Mouse (Mus musculus): ENCODE measurements around the gene Coq8b. TPM values are rescaled to one million over a fixed set of nuclear protein-coding genes. Genes with fewer than 3 reads are reported as not detected.

Gene Coq8b
- polyA plus RNA-seq, 1 experiment from 2014 or later, result 23.8 TPM

DNA sequence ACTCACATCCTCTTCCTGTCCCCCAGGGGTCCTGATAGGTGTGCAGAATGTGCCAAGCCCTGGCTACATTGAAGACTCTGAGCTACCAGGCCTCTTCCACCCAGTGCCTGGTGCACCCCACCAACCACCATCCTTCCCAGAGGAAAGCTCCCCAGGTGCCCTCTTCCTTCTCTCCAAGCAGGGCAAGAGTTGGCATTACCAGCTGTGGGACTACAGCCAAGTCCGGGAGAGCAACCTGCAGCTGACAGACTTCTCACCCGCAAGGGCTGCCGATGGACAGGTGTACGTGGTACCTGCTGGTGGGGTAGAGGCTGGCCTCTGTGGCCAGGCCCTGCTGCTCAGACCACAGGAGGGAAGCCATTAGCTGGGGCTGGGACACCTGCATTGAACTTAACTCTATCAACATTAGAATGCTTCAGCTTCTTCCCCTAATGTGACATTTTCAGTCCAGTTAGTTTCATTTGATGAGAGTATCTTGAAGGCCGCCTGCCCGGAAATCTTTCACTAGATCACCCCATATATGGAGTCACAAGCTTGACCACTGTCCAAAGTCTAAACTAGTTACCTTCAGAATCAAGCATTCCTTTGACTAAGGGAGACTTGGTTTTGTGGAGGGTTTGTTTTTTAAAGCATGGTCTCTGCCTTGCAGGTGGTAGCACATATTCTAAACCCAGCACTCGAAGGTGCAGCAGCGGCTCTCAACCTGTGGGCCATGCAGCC, 28.9 kb upstream of the Coq8b start:
- no peak overlapping the region for H3K4me2 ChIP-seq
- no peak overlapping the region for H3K4me3 ChIP-seq
- no peak for ATAC-seq (ENCODE audit: low FRiP score)
- H3K27me3 ChIP-seq, result no peaks in the 10 kb centered on the region
- H3K27ac ChIP-seq, result no peak overlapping the region
- H3K36me3 ChIP-seq, result peaks cover 71% of the 10 kb centered on the region
- no peak overlapping the region for H3K9ac ChIP-seq
- WGBS, result 96% methylated on average over 8 of the region's 8 CpGs
- no peaks in the 10 kb centered on the region for H3K4me1 ChIP-seq (replicated peaks)
- no peaks in the 10 kb centered on the region for H3K9me3 ChIP-seq

DNA sequence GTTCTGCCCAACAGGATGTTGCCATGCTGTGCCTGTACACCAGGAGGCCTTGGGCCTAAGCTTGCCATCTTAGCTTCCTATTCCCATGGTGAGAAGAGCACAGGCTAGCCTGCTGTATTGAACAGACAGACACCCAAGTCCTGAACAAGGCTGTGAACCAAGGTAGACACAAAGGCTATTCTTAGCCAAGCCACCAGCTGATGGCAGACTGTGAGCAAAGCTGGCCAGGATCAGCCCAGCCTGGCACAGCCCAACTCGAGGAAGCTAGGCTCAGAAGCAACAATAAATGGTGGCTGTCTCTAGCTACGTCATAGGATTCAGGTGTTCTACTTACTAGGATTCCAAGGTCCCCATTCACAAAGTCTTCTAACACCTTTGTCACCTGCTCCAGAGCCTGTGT, 20.2 kb upstream of the Coq8b start:
- WGBS, result 98% methylated on average over 2 of the region's 2 CpGs
- Histone ChIP-seq H3K4me2 (no peak overlapping the region), H3K4me1 (replicated peaks) (no peaks in the 10 kb centered on the region), H3K9ac (no peak overlapping the region), H3K36me3 (peaks cover 96% of the 10 kb centered on the region), H3K4me3 (no peak overlapping the region), H3K27me3 (no peaks in the 10 kb centered on the region), H3K9me3 (no peaks in the 10 kb centered on the region), H3K27ac (no peak overlapping the region)
- ATAC-seq (ENCODE audit: low FRiP score), result no peak

DNA sequence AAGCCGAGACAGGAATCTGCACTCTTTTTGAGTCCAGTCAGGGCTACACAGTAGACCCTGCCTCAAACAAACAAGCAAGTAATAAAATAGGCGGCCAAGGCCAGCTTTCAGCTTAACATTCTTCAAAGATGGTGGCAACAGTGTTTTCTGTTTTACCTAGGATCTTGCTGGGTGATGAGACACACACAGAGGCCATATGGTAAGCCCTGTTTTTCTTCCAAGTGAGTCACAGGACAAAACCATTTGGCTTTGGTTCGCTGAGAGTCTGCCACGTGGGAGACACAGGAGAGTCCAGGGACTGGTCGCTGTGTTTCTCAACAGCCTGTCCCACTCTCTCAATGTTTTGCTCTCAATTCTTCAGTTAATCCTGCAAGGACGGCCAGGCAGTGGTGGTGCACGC, 14.2 kb upstream of the Coq8b start:
- Histone ChIP-seq H3K27me3 (no peaks in the 10 kb centered on the region), H3K27ac (no peak overlapping the region), H3K9me3 (no peaks in the 10 kb centered on the region), H3K4me3 (no peak overlapping the region), H3K4me1 (replicated peaks) (peaks cover 10% of the 10 kb centered on the region), H3K4me2 (no peak overlapping the region), H3K9ac (no peak overlapping the region), H3K36me3 (peaks cover 59% of the 10 kb centered on the region)
- WGBS, result 90% methylated on average over 7 of the region's 7 CpGs
- no peak for ATAC-seq (ENCODE audit: low FRiP score)

DNA sequence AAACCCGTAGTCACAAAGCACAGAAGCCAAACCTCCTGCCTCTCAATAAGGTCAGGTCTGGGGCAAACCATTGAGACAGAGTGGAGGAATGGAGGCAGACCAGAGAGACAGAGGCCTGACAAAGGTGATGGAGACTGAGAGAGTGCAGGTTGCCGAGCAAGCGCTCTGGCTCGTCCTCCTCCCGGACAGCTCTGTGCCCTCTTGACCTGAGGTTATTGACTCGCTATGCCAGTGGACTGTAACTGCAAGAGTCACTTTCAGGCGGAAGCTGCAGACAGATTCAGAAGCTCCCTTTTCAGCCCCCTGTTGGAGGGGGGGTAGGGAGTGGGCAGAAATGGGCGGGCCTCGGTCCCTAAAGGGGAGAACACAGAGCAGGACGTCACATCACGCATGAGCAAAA, 12.9 kb upstream of the Coq8b start:
- Histone ChIP-seq H3K9me3 (no peaks in the 10 kb centered on the region), H3K27me3 (no peaks in the 10 kb centered on the region), H3K4me1 (replicated peaks) (peaks cover 23% of the 10 kb centered on the region), H3K27ac (no peak overlapping the region), H3K36me3 (peaks cover 51% of the 10 kb centered on the region), H3K4me2 (no peak overlapping the region), H3K9ac (no peak overlapping the region), H3K4me3 (no peak overlapping the region)
- WGBS, result 57% methylated on average over 11 of the region's 11 CpGs
- ATAC-seq (ENCODE audit: low FRiP score), result no peak

DNA sequence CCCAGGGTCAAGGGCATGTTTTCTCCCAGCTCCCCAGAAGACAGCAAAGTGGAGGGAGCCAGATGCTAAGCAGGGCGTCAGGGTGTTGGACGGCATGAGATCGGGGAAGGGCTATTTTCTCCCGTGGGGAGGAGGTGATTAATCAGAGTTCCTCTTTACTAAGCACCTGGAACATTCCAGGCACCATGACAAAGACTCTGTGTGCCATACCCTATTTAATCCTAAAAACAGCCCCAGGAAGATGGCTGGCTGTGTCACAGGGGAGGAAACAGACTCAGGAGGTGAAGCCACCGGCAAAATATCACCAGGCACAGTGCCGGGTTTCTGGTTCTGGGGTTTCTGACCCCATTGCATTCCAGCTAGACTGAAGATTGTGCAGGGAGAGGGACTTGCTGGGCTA, 10.9 kb upstream of the Coq8b start:
- no peak for ATAC-seq (ENCODE audit: low FRiP score)
- no peak overlapping the region for H3K27ac ChIP-seq
- no peak overlapping the region for H3K4me3 ChIP-seq
- no peak overlapping the region for H3K9ac ChIP-seq
- H3K9me3 ChIP-seq, result no peaks in the 10 kb centered on the region
- no peaks in the 10 kb centered on the region for H3K27me3 ChIP-seq
- 87% methylated on average over 6 of the region's 6 CpGs for WGBS
- peaks cover 43% of the 10 kb centered on the region for H3K4me1 ChIP-seq (replicated peaks)
- H3K4me2 ChIP-seq, result no peak overlapping the region
- H3K36me3 ChIP-seq, result peaks cover 34% of the 10 kb centered on the region

DNA sequence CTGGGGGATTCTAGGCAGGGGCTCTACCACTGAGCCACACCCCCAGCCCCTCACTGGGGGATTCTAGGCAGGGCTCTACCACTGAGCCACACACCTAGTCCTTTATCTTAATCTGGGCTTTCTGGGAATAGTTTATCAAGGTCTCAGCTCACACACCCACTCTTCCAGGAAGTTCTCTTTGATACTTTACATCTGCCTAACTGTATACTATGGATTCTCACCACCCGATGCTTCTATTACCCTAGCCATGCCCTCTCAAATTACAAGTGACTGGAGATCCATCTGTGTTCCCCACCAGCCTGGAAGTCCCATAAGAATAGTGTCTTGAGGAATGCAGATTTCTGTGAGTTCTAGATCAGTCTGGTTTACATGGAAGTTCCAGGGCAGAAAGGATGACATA, 10.3 kb upstream of the Coq8b start:
- ATAC-seq (ENCODE audit: low FRiP score), result no peak
- Histone ChIP-seq H3K27me3 (no peaks in the 10 kb centered on the region), H3K36me3 (peaks cover 28% of the 10 kb centered on the region), H3K27ac (no peak overlapping the region), H3K4me1 (replicated peaks) (peaks cover 49% of the 10 kb centered on the region), H3K4me2 (no peak overlapping the region), H3K4me3 (no peak overlapping the region), H3K9ac (no peak overlapping the region), H3K9me3 (no peaks in the 10 kb centered on the region)
- WGBS, result 91% methylated on average over 1 of the region's 1 CpGs

DNA sequence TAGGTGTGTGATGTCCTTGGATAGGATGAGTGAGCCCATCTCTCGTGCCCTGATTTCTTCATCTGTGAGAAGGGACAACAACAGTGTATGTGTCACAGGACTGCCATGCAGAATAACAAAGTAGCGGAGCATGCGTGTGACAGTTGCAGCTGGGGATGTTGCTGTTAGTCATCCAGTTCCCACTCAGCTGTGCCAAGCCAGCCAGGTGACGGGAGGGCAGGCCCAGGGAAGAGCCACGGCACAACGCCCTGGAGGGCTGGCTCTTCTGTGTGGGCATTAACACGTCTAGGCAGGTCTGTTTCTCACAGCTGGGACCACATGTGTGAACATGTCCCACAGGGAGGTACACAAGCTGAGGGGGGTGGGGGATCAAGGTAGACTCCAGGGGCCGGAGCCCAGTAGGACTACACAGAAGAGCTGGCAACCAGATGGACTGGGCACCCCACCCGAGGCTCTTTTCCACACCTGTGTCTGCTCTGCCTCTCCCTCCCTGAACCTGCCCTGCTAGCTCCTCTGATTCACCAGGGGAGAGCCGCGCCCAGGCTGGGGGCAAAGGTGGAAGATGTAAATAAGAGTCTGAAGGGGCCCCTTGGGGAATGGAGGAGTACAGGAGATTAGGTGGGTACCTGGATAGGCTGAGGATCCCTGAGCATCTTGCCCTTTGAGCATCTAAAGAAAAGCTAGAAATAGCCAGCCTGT, 7.8 kb upstream of the Coq8b start:
- H3K36me3 ChIP-seq, result peaks cover 9% of the 10 kb centered on the region
- H3K4me2 ChIP-seq, result peak overlapping the region; percentile 99
- H3K9ac ChIP-seq, result peak overlapping the region; percentile 93
- no peaks in the 10 kb centered on the region for H3K9me3 ChIP-seq
- H3K4me1 ChIP-seq (replicated peaks), result peaks cover 59% of the 10 kb centered on the region
- 70% methylated on average over 11 of the region's 11 CpGs for WGBS
- ATAC-seq (ENCODE audit: low FRiP score), result no peak
- H3K4me3 ChIP-seq, result peak overlapping the region; percentile 71
- no peaks in the 10 kb centered on the region for H3K27me3 ChIP-seq
- no peak overlapping the region for H3K27ac ChIP-seq

DNA sequence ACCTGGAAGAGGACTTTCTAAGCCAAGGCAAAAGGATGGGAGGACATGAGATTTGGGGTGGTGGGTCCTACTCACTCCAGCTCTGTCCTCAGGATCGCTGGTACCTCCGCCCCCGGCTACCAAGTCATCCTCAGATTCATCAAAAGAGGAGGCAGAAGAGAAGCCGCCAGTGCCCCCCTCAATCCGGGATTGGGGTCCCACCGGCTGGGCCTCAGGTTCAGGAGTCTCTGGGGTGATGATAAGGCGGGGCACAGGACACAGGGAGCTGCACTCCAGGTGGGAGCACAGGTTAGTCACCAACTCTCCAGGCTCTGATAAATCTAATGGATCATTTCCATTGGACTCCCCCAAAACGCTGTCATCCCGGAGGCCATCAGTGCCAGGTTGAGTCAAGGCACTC, 5.5 kb upstream of the Coq8b start:
- peaks cover 7% of the 10 kb centered on the region; the same call in 1 of the 2 replicates for H3K36me3 ChIP-seq
- no peaks in the 10 kb centered on the region for H3K9me3 ChIP-seq
- H3K4me3 ChIP-seq, result peak overlapping the region; percentile 71
- H3K4me1 ChIP-seq (replicated peaks), result peaks cover 62% of the 10 kb centered on the region
- 31% methylated on average over 9 of the region's 9 CpGs for WGBS
- H3K4me2 ChIP-seq, result peak overlapping the region; percentile 99
- H3K9ac ChIP-seq, result peak overlapping the region; percentile 93
- ATAC-seq (ENCODE audit: low FRiP score), result no peak
- peak overlapping the region; percentile 84; the same call in 1 of the 2 replicates for H3K27ac ChIP-seq
- no peaks in the 10 kb centered on the region for H3K27me3 ChIP-seq

DNA sequence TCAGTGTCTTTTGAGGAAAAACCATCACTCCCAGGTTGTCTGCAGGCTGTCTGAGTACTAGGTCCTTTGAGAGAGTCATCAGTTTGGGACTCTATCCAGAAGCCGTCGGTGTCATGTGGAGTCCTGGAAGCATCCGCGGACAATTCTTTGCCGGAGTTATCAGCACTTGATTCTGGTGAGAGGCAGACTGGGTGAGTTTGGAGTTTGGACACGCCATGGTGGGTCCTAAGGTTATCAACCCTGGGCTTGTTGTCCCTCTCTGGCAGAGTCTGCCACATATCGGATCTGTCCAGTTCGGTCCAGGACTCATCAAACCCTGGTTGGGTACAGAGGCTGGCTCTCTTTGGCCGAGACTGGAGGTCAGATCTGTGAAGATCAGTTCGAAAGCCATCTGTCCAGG, 5.1 kb upstream of the Coq8b start:
- peak; percentile 2; the same call in 1 of the 2 replicates for ATAC-seq (ENCODE audit: low FRiP score)
- H3K4me2 ChIP-seq, result peak overlapping the region; percentile 99
- H3K4me1 ChIP-seq (replicated peaks), result peaks cover 66% of the 10 kb centered on the region
- no peaks in the 10 kb centered on the region for H3K27me3 ChIP-seq
- peak overlapping the region; percentile 71 for H3K4me3 ChIP-seq
- peaks cover 7% of the 10 kb centered on the region; the same call in 1 of the 2 replicates for H3K36me3 ChIP-seq
- no peaks in the 10 kb centered on the region for H3K9me3 ChIP-seq
- 2% methylated on average over 10 of the region's 10 CpGs for WGBS
- H3K9ac ChIP-seq, result peak overlapping the region; percentile 93
- H3K27ac ChIP-seq, result peak overlapping the region; percentile 84

DNA sequence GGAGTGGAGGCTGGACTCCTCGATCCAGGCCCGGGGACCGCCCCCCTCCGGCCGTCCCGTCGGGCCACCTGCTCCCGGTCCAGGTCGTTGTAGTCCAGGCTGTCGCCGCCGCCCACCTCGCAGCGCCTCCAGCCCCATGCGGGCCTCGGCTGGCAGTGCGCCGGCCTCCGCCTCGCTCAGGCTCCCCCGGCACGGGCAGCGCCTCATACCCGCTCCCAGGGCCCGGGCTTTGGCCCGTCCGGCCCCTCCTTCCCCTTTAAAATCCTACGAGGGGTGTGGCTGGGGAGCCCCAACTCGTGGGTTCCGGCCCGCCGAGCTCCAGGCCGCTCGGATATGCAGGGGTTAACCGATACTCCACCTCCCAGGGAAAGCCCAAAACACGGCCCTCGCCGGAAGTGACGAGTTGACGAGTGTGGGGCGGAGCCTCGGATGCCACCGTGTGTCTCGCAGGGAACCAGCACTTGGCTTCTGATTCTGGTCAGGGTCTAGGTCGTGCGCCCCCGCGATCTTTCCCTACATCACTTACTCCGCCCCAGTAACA, 4.5 kb upstream of the Coq8b start, which contains the start of gene Itpkc:
TSS of gene Itpkc (minus strand) at position 381 of the 541 bp plus-strand sequence.
- H3K4me3 ChIP-seq, result peak within 1 kb of the TSS; percentile 71
- peak; percentile 75 for ATAC-seq (ENCODE audit: low FRiP score)
- no peaks in the 10 kb centered on the region for H3K9me3 ChIP-seq
- H3K27ac ChIP-seq, result peak within 1 kb of the TSS; percentile 84
- H3K36me3 ChIP-seq, result peaks cover 6% of the 10 kb centered on the region; the same call in 1 of the 2 replicates
- H3K4me1 ChIP-seq (replicated peaks), result peaks cover 63% of the 10 kb centered on the region
- H3K27me3 ChIP-seq, result no peaks in the 10 kb centered on the region
- H3K4me2 ChIP-seq, result peak within 1 kb of the TSS; percentile 99
- under 1% methylated on average over 49 of the region's 49 CpGs for WGBS
- H3K9ac ChIP-seq, result peak within 1 kb of the TSS; percentile 93

DNA sequence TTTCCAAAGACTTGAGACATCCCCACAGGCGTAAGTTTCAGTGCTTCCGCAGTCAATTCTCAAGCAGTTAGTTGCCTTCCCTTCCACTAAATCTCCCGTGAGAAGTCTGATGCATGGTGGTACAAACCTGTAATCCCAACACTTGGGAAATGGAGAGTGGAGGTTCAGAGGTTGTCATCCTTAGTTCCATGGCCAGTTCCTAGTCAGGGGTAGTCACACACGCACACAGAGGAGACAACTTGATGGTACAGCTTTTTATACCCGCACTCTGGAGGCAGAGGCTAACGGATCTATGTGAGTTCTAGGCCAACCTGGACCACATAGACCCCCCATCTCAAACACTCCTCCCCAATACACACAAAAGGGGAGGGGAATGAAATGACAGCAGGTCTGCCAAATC, 4.0 kb upstream of the Coq8b start:
- H3K27me3 ChIP-seq, result no peaks in the 10 kb centered on the region
- peaks cover 63% of the 10 kb centered on the region for H3K4me1 ChIP-seq (replicated peaks)
- peak overlapping the region; percentile 84 for H3K27ac ChIP-seq
- H3K36me3 ChIP-seq, result peaks cover 5% of the 10 kb centered on the region; the same call in 1 of the 2 replicates
- H3K4me3 ChIP-seq, result peak overlapping the region; percentile 71
- no peak; the same call in 1 of the 2 replicates for ATAC-seq (ENCODE audit: low FRiP score)
- H3K9me3 ChIP-seq, result no peaks in the 10 kb centered on the region
- WGBS, result 16% methylated on average over 6 of the region's 6 CpGs
- H3K4me2 ChIP-seq, result peak overlapping the region; percentile 99
- H3K9ac ChIP-seq, result peak overlapping the region; percentile 93

DNA sequence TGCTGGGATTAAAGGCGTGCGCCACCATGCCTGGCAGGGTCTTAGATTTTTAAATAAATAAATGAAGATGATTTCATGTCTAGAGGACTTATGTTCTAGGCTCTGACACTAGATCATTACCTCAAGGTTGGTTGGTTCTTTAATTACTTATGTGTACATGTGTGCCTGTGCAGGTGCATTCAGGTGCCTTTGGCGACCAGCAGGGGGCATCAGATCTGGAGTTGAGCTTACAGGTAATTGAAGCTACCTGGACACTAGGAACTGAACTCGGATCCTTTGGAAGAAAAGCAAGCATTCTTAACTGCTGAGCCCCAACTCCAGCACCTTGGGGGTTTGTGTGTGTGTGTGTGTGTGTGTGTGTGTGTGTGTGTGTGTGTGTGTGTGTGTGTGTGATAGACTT, 2.0 kb upstream of the Coq8b start:
- 81% methylated on average over 4 of the region's 4 CpGs for WGBS

More for the DNA sequence above, 2.0 kb upstream of the Coq8b start:
- Histone ChIP-seq H3K9ac (no peak overlapping the region), H3K4me3 (no peak overlapping the region), H3K9me3 (no peaks in the 10 kb centered on the region), H3K4me2 (no peak overlapping the region), H3K27ac (no peak overlapping the region), H3K27me3 (no peaks in the 10 kb centered on the region), H3K36me3 (0 out of 2 replicates have a peak, but pooled peaks cover 2% of the 10 kb centered on the region), H3K4me1 (replicated peaks) (peaks cover 50% of the 10 kb centered on the region)
- ATAC-seq (ENCODE audit: low FRiP score), result no peak
